Mouse (Mus musculus) testis, postnatal 10 days (tissue): ENCODE data around the gene Igfbpl1.

Source experiments
- DNase-seq: peaks from one replicate; pipeline ENCODE4 v3.0.0; 2021; ENCODE audit warnings: low spot score

Igfbpl1 gene

GRCm38 (mm10) chr4:45822781-45823575, 3.7 kb downstream of the Igfbpl1 start:
- no peak for DNase-seq

DNA sequence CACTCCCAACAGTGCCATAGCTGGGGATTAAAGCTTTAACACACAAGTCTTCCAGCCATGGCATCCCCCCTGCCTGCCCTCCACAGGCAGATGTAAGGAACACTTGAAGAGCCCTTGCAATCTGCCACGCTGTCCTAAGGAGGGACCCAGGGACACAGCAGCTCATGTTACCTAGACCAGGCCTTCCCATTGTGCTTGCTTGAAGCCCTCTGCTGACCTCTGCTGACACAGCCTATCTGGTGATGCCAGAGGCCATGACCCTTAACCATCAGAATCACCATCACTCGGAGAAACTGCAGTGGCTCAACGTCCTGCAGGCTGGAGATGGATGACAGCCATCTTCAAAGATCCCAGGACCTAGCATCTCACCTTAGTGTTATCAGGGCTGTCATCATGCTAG, 4.7 kb downstream of the Igfbpl1 start:
- DNase-seq: no peak

DNA sequence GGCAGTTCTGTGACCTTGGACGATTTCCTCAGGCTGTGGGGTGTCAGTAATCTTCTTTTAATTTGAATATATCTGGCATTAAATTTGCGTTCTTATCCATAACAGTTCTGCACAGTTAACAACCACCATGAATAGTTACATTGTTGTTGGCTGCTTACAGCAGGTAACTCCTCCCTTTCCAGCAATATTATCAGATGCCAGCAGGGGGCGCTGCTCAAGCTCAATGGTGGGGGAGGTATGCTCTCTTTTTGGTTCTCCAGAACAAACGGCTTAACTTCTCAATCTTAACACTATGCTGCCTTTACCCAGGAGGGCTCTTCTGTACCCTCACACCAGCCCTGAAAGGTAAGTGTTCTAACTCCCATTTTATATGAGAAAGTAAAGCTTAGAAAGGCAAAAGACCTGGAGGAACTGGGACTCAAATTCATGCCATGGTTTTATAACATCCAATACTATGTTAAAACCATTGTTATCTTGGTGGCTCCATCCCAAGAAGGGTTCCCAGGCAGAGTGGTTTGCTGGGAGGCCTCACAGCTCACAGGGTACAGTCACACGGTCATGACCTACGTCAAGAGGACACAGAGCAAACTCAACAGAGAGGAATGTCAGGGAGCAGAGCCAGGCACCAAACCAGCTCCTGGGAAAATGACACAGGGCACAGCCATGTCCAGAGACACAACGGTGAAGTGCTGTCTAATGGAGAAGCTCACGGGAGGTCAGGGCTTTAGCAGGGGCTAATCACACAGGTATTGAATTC, 6.5 kb downstream of the Igfbpl1 start:
- DNase-seq: peak; percentile 85

GRCm38 (mm10) chr4:45819208-45819931, 7.4 kb downstream of the Igfbpl1 start:
- DNase-seq: no peak

GRCm38 (mm10) chr4:45818814-45819207, 7.9 kb downstream of the Igfbpl1 start:
- no peak for DNase-seq

DNA sequence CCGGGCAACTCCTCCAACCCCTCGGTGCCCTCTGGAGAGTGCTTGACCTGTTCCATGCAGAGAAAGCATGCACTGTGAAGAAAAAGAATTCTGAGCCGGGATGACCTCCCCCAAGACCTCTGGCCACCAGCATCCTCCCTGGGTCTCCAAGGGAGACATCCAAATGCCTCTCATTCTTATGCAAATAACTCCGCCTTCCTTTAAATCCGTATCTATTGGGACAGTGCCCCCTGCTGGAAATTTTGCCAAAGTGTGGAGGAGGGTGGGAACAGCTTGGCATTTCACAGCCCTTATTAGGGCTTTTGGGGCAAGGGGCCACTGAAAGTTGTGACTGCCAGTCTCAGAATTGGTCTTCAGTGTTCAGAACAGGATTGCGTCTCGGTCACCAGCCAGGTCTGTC, 11.2 kb downstream of the Igfbpl1 start:
- peak; percentile 74 for DNase-seq

- DNase-seq: no peak
Measured at GRCm38 (mm10) chr4:45811250-45811649, 15.5 kb downstream of the Igfbpl1 start.

DNA sequence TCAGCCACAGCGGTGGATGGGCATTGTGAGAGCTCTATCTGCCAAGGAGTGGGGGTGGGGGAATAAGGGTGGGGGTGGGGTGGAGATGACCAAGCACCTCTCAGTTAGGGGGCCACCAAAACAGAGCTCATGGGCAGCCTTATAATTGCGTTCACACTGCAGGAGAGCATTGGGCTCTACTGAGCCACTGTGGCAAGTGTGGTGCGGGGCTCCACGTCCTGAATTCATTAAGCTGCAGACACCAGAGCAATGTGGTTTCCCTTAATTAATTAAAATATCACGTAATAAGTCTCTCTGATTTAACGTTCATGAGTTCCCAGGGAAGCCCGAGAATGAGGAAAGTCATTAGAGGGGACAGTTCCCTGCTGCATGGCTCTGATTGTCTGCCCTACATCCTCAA, 18.7 kb downstream of the Igfbpl1 start:
- no peak for DNase-seq

DNA sequence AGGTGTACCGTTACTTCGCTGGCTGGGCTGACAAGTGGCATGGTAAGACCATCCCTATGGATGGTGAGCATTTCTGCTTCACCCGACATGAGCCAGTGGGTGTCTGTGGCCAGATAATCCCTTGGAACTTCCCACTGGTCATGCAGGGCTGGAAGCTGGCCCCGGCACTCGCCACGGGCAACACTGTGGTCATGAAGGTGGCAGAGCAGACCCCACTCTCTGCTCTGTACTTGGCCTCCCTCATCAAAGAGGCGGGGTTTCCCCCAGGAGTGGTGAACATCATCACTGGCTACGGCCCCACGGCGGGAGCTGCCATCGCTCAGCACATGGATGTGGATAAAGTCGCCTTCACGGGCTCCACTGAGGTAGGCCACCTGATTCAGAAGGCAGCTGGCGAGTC, 23.8 kb downstream of the Igfbpl1 start:
- DNase-seq: no peak

GRCm38 (mm10) chr4:45799956-45800537, 26.7 kb downstream of the Igfbpl1 start:
- DNase-seq: no peak

- DNase-seq: peak; percentile 86
Measured at GRCm38 (mm10) chr4:45798964-45799363, 27.8 kb downstream of the Igfbpl1 start, which contains the start of gene Aldh1b1. Gene Aldh1b1 (plus strand): TSS chr4:45799022.

- DNase-seq: no peak
Measured at GRCm38 (mm10) chr4:45796760-45797159, 30.0 kb downstream of the Igfbpl1 start.

GRCm38 (mm10) chr4:45795191-45795811, 31.4 kb downstream of the Igfbpl1 start:
- no peak for DNase-seq

DNA sequence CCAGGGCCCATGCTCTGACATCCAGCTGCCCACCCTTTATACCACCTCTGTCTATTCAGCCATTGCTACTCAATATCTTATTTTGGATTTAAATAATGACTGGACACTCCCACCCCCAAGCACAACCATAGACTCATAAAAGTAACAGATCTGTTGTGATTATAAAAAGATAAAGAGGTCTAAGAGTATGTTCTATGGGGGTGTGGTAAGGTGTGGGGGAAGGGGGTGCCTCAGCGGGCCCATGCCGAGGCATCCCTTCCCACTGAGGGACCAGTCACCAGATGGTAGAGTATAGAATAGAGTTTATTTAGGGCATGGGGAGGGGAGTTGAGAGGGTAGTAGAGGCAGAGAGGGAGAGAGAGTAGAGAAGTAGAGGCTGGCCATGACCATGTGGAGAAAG, 36.7 kb downstream of the Igfbpl1 start:
- DNase-seq: no peak

GRCm38 (mm10) chr4:45789263-45789958, 37.3 kb downstream of the Igfbpl1 start:
- DNase-seq: no peak

- no peak for DNase-seq
Measured at GRCm38 (mm10) chr4:45788446-45789081, 38.2 kb downstream of the Igfbpl1 start.

DNA sequence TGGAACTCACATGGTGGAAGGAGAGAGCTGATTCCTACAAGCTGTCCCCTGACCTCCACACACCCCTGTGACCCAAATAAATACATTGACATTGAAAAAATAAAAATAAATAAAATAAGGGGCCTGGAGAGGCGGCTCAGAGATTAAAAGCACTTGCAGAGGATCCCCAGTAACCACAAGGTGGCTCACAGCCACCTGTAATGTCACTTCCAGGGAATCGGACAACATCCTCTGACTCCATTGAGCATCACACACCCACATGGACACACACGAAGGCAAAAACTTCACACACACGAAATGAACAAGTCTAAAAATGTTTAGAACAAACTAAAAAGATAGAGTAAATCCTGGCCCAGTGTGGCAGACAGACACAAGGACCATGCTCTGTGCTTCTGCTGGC, 40.0 kb downstream of the Igfbpl1 start:
- DNase-seq: no peak

DNA sequence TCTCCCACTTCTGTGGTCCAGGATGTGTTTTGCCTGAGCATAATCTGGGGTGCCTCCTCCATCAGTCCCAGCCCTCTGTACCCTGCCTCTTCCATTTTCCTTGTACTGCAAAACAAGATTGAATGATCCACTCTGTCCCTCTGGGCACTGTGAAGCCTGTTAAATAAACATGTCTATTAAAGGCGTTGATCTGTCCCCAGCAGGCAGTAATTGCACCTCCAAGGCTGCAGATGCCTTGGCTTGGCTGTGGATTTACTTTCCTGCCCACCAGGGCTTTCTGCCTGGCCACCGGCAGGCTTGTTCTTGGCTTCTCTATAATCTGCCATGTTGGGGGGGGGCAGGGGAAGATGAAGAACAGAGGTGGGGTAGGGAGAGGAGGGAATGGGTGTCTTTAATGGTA, 40.8 kb downstream of the Igfbpl1 start:
- no peak for DNase-seq

DNA sequence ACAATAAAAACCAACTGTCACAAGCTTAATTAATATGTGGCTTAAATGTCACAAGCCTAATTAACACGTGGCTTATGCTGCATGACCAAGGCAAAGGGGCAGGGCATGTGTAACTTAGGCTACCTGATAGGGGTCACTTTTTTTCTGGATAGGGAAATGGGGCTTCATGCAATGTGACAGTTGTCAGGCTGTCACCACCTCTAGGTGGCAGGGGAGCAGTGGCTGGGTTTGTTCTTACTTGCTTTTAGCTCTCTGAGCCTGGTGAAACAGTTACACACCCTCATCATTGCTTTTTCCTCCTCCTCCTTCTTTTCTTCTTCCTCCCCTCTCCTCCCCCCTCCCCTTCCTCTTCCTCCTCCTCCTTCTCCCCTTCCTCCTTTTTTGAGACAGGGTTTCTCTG, 43.1 kb downstream of the Igfbpl1 start:
- no peak for DNase-seq

- peak; percentile 77 for DNase-seq
Measured at GRCm38 (mm10) chr4:45771619-45772018, 55.1 kb downstream of the Igfbpl1 start.

DNA sequence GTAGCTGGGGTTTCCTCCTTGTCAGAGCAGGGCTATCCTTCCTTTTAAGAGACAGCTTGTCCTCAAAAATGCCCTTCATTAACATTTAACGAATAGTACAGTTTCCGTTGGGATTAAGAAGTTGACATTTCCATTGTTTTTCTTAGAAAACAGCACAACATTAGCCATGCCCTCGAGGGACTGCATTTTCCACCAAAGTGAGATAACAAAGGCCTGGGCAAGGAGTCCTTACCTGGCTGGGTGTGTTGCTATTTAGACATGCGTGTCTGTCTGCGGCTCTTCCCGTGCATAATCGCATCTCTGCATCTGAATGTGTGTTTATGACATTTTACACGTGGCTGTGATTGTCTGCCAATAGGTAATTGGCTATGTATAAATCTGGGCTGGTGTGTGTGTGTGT, 55.5 kb downstream of the Igfbpl1 start:
- DNase-seq: no peak
